Mouse (Mus musculus) midbrain, embryonic 10.5 days (tissue): ENCODE results near the gene Mrpl58. TPM values are rescaled to one million over a fixed set of nuclear protein-coding genes. Genes with fewer than 3 reads are reported as not detected.
"Not testable (repeated sequence)": the region's sequence is repeated elsewhere in the genome, so short reads cannot be mapped to it uniquely, and the experiment has no call there.

Source experiments
- DNase-seq: peaks from one replicate; pipeline ENCODE4 v3.0.0-alpha.2; 2017; ENCODE audit warnings: low spot score
- H3K27ac ChIP-seq: fragments of 300-500 bp; sonication (generic); replicated peaks from 2 replicates; pipeline ENCODE4 v1.5.1; 2016; ENCODE audit warnings: mild to moderate bottlenecking
- H3K27me3 ChIP-seq: fragments of 300-500 bp; sonication (generic); 2 replicates; pipeline ENCODE4 v1.6.1; 2016; ENCODE audit warnings: low read depth, mild to moderate bottlenecking; ENCODE audit not compliant: poor library complexity, severe bottlenecking
- H3K36me3 ChIP-seq: fragments of 300-500 bp; sonication (generic); 2 replicates; pipeline ENCODE4 v1.6.1; 2016; ENCODE audit warnings: mild to moderate bottlenecking, moderate library complexity
- H3K4me1 ChIP-seq: fragments of 300-500 bp; sonication (generic); 2 replicates; pipeline ENCODE4 v1.6.1; 2016
- H3K4me3 ChIP-seq: fragments of 300-500 bp; sonication (generic); 2 replicates; pipeline ENCODE4 v1.5.1; 2016; ENCODE audit warnings: mild to moderate bottlenecking, moderate library complexity
- H3K9me3 ChIP-seq: fragments of 300-500 bp; sonication (generic); replicated peaks from 2 replicates; pipeline ENCODE4 v1.6.1; 2016; ENCODE audit warnings: mild to moderate bottlenecking
- WGBS: fragments of 180-500 bp; shearing (Covaris S2); methylation state at CpG from one replicate; pipeline ENCODE4 v1.1.7; 2016; 5-methylcytosine and 5-hydroxymethylcytosine counted together
- polyA plus RNA-seq: library from polyadenylated mRNA; unstranded; fragments of >200 nt; fragmentation: Nextera tagmentation; extraction: Ambion mirVana; gene quantifications from 2 replicates; pipeline ENCODE4 v1.2.1, GENCODE M21; 2016

Mrpl58 gene
- polyA plus RNA-seq, 1 experiment from 2014 or later, result 256 TPM

DNA sequence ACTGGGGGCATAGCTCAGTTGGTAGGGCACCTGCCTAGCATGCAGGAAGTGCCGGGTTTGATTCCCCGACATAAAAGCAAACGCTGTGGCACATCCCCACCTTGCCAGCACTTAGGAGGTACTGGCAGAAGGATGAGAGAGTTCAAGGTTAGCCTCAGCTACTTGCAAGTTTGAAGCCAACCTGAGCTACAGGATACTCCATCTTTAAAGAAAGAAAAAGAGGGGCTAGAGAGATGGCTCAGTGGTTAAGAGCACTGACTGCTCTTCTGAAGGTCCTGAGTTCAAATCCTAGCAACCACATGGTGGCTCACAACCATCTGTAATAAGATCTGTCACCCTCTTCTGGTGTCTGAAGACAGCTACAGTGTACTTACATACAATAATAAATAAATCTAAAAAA lies 16.7 kb upstream of the Mrpl58 start:
- not testable (repeated sequence) for DNase-seq, H3K27ac ChIP-seq, H3K27me3 ChIP-seq, H3K4me3 ChIP-seq, H3K9me3 ChIP-seq
- Histone ChIP-seq H3K4me1 (peaks cover 43% of the 10 kb centered on the region), H3K36me3 (peaks cover 41% of the 10 kb centered on the region)
- WGBS, result 85% methylated on average over 3 of the region's 3 CpGs

DNA sequence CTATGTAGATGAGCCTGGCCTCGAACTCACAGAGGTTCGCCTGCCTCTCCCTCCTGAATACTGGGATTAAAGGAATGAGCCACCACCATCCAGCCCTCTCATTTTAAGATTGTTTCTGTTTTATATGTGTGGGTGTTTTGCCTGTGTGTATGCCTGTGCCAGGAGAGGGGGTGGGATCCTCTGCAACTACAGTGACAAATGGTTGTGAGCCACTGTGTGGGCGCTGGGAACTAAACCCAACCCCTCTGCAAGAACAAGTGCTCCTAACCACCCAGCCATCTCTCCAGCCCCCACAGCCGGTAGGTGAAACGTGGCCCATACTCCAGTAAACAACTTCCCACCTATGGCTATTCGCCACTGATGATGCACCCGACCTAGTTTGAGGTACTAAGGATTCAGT lies 12.2 kb upstream of the Mrpl58 start:
- Histone ChIP-seq H3K27ac (no peak overlapping the region), H3K9me3 (no peaks in the 10 kb centered on the region), H3K4me1 (0 out of 2 replicates have a peak, but pooled peaks cover 6% of the 10 kb centered on the region), H3K4me3 (no peak overlapping the region), H3K27me3 (peaks cover 20% of the 10 kb centered on the region; the same call in 1 of the 2 replicates), H3K36me3 (peaks cover 86% of the 10 kb centered on the region)
- DNase-seq, result no peak
- WGBS, result 93% methylated on average over 7 of the region's 7 CpGs

DNA sequence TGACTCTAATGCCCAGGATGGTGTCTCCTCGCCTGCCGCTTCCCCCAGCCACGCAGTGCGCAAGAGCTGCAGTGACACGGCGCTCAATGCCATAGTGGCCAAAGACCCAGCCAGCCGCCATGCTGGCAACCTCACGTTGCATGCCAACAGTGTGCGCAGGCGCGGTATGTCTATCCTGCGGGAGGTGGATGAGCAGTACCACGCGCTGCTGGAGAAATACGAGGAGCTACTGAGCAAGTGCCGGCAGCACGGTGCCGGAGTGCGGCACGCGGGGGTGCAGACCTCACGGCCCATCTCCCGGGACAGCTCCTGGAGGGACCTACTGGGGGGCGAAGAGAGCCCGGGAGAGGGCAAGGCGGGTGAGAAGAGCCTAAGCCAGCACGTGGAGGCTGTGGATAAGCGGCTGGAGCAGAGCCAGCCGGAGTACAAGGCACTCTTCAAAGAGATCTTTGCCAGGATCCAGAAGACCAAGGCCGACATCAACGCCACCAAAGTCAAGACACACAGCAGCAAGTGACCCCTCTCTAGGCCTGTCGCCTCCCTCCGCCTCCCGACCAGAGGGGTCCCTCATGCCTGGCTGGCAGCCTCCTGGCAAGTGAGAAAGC lies 9.7 kb upstream of the Mrpl58 start:
- no peak overlapping the region for H3K4me3 ChIP-seq
- H3K36me3 ChIP-seq, result peaks cover 76% of the 10 kb centered on the region
- H3K4me1 ChIP-seq, result 0 out of 2 replicates have a peak, but pooled peaks cover 6% of the 10 kb centered on the region
- H3K27ac ChIP-seq, result no peak overlapping the region
- no peak for DNase-seq
- H3K9me3 ChIP-seq, result no peaks in the 10 kb centered on the region
- peaks cover 20% of the 10 kb centered on the region; the same call in 1 of the 2 replicates for H3K27me3 ChIP-seq
- WGBS, result 65% methylated on average over 34 of the region's 34 CpGs

DNA sequence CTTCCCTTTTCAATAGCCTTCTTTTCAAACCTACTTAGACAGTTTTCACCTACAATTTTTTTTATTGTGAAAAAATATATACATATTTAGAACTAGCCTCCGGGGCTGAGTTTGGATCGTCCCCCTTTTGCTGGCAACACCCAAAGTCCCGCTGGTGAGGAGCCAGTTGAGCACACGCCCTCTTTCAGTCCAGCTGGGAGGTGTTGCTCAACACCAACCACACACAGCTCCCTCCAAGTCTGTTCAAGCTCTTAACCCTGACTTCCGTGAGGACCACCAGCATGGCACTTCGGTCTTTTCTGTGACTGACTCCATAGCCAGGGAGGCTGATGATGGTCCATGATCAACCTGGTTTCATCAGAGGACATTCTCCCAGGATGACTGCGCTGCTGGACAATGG lies 5.5 kb upstream of the Mrpl58 start:
- Histone ChIP-seq H3K27me3 (peaks cover 9% of the 10 kb centered on the region; the same call in 1 of the 2 replicates), H3K9me3 (no peaks in the 10 kb centered on the region), H3K36me3 (peaks cover 38% of the 10 kb centered on the region), H3K27ac (no peak overlapping the region), H3K4me3 (no peak overlapping the region), H3K4me1 (peaks cover 16% of the 10 kb centered on the region)
- WGBS, result 81% methylated on average over 7 of the region's 7 CpGs
- no peak for DNase-seq

DNA sequence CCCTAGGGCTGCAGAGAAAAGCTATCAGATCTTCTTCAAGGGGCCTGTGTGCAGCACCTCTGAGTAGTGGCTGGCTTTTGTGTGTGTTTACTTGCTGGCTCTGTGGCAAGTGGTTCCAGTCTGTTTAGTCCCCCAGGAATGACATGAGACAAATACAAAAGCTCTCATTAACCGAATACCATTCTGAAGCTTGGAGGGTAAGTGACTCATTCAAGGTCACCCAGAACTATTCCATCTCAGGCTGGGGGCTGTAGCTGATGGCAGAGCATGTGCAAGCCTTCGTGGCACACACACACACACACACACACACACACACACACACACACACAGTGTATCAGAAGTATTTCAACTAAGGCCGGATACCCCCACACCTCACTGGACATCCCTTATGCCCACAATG lies 3.4 kb upstream of the Mrpl58 start:
- no peak overlapping the region for H3K4me3 ChIP-seq
- no peaks in the 10 kb centered on the region for H3K27me3 ChIP-seq
- H3K4me1 ChIP-seq, result peaks cover 25% of the 10 kb centered on the region
- peak overlapping the region; percentile 30; the same call in 1 of the 2 replicates for H3K27ac ChIP-seq
- DNase-seq, result no peak
- H3K36me3 ChIP-seq, result peaks cover 18% of the 10 kb centered on the region
- WGBS, result 85% methylated on average over 3 of the region's 3 CpGs
- no peaks in the 10 kb centered on the region for H3K9me3 ChIP-seq

DNA sequence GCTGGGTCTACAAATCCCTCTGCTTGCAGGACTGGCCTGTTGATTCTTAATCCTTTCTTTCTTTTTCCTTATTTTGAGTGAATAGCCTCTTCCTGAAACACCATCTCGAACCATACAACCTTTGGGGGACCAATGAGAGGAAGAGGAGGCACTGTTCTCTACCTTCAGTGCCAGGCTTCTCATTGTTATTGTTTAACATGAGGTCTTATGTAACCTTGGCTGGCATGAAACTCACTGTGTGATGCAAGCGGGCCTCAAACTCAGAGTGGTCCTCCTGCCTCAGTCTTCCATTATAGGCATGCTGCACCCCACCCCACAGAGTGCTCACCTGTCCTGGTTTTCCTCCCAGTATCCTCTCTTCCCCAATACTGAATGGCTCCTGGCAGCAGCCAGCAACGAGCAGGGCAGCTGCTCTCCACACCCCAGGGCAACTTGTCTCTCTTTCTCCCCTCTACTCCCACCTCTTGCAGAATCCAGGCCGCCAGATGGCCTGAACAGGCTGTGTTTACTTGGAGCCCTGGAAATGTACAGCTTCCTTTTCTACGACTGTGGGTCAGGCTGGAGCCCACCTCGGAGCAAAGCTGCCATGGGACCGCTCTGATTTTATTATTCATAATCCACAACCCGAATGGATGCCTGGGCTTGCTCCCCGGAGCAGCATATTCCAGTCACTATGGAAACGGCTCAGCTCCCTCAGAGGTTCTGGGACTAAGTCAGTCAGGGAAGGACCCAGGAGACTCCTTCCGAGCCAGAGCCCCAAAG lies 2.7 kb upstream of the Mrpl58 start:
- H3K4me1 ChIP-seq, result peaks cover 32% of the 10 kb centered on the region
- no peaks in the 10 kb centered on the region for H3K27me3 ChIP-seq
- H3K27ac ChIP-seq, result peak overlapping the region; percentile 30
- H3K9me3 ChIP-seq, result no peaks in the 10 kb centered on the region
- no peak for DNase-seq
- peaks cover 17% of the 10 kb centered on the region for H3K36me3 ChIP-seq
- H3K4me3 ChIP-seq, result peak overlapping the region; percentile 0; the same call in 1 of the 2 replicates
- 59% methylated on average over 11 of the region's 11 CpGs for WGBS

DNA sequence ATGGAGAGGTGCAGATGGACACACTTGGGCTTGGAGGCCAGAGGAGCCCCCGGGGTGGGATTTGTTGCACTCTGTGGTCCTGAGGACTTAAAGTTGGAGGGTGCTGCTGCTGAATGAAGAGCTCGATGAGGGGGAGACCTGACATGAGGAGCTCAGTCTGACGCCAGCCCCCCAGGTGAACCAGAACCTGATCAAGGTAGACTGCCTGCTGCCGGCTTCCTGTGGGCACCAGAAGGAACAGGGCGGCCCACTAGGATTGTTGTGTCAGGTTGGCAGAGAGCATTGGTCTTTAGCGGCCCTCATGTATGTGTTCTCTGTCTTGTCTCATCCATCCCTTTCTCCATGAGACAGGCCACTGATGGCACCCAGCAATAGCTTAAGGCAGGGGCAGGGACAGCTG lies 2.2 kb downstream of the Mrpl58 start:
- H3K4me1 ChIP-seq, result peaks cover 64% of the 10 kb centered on the region

DNA sequence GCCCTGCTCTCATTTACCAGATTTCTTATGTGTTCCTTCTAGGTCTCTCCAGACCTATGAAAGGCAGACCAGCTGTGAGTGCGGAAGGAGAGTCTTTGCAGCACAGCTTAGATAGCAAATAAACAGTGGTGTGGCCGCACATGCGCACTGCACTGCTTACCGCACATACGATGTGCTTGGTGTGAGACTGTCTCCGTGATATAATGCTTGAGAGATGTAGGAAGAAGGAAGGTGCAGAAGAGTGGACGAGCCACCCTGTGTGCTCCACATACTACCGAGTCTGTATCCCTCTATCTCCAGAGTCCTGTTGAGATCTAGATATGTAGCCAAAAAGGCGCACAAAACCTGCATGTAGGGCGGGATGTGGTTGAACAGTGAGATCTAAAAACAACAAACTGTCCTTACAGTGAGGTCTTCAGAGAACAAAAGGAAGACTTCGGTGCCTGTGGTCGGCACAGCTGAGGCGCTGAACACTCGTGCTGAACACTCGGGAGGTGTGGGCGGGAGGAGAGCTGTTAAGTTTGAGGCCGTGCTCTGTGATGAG lies 3.4 kb downstream of the Mrpl58 start:
- no peak overlapping the region for H3K4me3 ChIP-seq
- no peak for DNase-seq
- H3K4me1 ChIP-seq, result peaks cover 70% of the 10 kb centered on the region
- WGBS, result 95% methylated on average over 17 of the region's 17 CpGs
- peaks cover 53% of the 10 kb centered on the region for H3K36me3 ChIP-seq
- no peaks in the 10 kb centered on the region for H3K9me3 ChIP-seq
- no peaks in the 10 kb centered on the region for H3K27me3 ChIP-seq
- H3K27ac ChIP-seq, result no peak overlapping the region

More for the DNA sequence above, 2.2 kb downstream of the Mrpl58 start:
- DNase-seq, result no peak
- H3K27ac ChIP-seq, result no peak overlapping the region
- H3K9me3 ChIP-seq, result no peaks in the 10 kb centered on the region
- H3K27me3 ChIP-seq, result no peaks in the 10 kb centered on the region
- peaks cover 44% of the 10 kb centered on the region for H3K36me3 ChIP-seq
- peak overlapping the region; percentile 9; the same call in 1 of the 2 replicates for H3K4me3 ChIP-seq
- WGBS, result 96% methylated on average over 6 of the region's 6 CpGs

DNA sequence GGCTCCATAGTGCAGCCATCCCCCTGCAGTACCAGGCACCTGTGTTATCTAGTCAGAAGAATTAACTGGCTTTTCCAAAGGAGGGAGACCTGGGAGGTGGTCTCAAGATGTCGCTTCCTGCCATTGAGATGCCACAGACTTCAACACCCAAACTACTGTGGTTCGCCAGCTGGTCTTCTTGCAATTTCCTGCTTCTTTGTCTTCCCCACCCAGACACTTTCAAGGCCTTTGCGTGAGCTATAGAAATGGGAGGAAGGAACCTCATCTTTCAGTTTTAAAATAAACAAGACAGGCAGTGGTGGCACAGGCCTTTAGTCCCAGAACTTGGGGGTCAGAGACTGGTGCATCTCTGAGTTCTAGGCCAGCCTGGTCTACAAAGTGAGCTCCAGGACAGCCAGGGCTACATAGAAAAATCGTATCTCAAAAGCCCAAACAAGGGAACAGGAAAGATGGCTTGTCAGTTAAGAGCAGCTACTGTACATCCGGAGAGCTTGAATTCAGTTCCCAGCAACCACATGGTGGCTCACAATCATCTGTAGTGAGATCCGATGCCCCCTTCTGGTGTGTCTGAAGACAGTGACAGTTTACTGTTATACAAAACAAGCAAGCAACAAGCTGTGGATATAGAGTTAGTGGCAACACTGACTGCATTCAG lies 4.8 kb downstream of the Mrpl58 start:
- DNase-seq, result no peak
- H3K4me1 ChIP-seq, result peaks cover 73% of the 10 kb centered on the region
- no peaks in the 10 kb centered on the region for H3K27me3 ChIP-seq
- H3K27ac ChIP-seq, result peak overlapping the region; percentile 91
- no peaks in the 10 kb centered on the region for H3K9me3 ChIP-seq
- peaks cover 53% of the 10 kb centered on the region for H3K36me3 ChIP-seq
- WGBS, result 89% methylated on average over 6 of the region's 6 CpGs
- H3K4me3 ChIP-seq, result peak overlapping the region; percentile 36; the same call in 1 of the 2 replicates

DNA sequence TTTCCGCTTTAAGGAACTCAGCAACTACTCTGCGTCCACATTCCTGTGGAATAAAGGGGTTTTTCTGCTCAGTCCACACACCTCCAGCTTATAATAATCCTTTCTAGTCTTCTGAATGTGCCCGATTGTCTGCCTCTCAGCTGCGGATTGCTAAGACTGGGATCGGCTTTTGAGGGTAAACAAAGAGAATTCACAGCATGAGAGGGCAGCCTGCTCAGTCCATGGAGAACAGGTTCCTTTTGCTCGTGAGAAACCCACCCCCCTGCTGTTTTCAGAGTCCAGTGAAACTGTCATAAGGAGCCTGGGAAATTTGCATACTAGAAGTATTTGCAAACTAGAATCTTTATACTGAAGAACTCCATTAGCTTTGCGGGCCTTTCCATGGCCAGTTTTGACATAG lies 6.0 kb downstream of the Mrpl58 start:
- Histone ChIP-seq H3K4me1 (peaks cover 70% of the 10 kb centered on the region), H3K27ac (peak overlapping the region; percentile 91), H3K9me3 (no peaks in the 10 kb centered on the region), H3K36me3 (peaks cover 53% of the 10 kb centered on the region), H3K4me3 (peak overlapping the region; percentile 36), H3K27me3 (no peaks in the 10 kb centered on the region)
- peak; percentile 70 for DNase-seq
- WGBS, result 28% methylated on average over 7 of the region's 7 CpGs

DNA sequence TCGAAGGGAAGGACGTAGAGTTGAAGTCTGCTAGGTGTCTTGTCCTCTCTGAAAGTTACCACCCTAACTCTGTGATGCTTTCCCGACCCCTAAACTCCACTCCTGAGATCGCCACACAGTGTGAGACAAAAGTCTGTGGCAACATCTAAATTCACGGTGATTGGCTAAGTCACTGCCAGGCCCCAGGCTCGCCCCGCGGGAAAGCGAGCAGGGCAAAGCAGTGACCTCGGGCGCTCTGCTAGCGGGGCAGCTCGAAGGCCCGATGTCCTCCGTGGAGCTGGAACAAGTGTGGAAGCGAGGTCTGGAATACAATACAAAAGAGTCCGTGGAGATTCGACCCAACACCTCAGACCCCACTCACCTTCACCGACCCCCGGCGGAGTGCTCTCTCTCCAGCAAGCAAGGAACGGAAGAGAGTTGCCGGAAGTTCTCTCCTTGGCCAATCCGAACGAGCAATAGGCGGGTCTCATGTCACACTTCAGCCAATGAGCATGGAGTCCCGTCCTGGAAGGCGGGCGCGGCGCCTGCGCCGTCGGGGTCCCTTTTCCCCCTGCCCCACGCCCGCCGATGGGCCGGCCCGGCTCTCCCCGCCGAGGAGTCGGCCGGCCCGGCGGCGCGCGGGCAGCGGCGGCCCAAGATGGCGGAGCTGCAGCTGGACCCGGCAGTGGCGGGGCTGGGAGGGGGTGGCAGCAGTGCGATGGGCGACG lies 16.1 kb downstream of the Mrpl58 start, which contains the start of the genes Atp5h and Kctd2:
Gene Atp5h (minus strand): TSS at position 432 of the 707 bp plus-strand sequence.
Gene Kctd2 (plus strand): TSS at position 598 of the 707 bp plus-strand sequence.
- H3K4me3 ChIP-seq, result peak within 1 kb of the TSS; percentile 98
- H3K27ac ChIP-seq, result peak within 1 kb of the TSS; percentile 98
- H3K27me3 ChIP-seq, result no peaks in the 10 kb centered on the region
- H3K9me3 ChIP-seq, result no peaks in the 10 kb centered on the region
- peaks cover 58% of the 10 kb centered on the region for H3K36me3 ChIP-seq
- under 1% methylated on average over 45 of the region's 56 CpGs for WGBS
- DNase-seq, result peak; percentile 96
- H3K4me1 ChIP-seq, result peaks cover 36% of the 10 kb centered on the region
